Mouse (Mus musculus) mesoderm, embryonic 11.5 days (tissue): ENCODE data around the gene Zfp146.
A peak's percentile ranks its signal among the peaks of the same experiment; 100 is the strongest.
"Not testable (repeated sequence)": the region's sequence is repeated elsewhere in the genome, so short reads cannot be mapped to it uniquely, and the experiment has no call there.

Source experiments
- DNase-seq: peaks from one replicate; pipeline ENCODE4 v3.0.0-alpha.2; 2012; ENCODE audit warnings: low read depth, low spot score

Gene Zfp146

DNA sequence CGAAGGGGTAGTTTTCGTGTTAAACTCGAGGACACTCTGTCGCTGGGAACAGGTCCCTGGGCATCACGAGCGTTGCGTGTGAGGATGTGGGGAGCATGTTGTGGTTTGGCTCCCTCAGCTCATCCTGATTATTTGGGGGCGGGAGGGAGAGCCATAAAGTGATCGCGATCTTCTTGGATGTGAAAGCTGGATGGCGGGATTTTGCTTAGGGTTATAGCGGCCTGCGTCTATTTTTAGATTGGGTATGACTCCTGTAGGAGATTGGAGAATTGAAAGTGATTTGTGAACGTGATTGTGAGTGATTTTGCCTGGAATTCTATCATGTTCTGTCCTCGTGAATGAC lies 47.4 kb downstream of the Zfp146 start:
- peak; percentile 14 for DNase-seq

DNA sequence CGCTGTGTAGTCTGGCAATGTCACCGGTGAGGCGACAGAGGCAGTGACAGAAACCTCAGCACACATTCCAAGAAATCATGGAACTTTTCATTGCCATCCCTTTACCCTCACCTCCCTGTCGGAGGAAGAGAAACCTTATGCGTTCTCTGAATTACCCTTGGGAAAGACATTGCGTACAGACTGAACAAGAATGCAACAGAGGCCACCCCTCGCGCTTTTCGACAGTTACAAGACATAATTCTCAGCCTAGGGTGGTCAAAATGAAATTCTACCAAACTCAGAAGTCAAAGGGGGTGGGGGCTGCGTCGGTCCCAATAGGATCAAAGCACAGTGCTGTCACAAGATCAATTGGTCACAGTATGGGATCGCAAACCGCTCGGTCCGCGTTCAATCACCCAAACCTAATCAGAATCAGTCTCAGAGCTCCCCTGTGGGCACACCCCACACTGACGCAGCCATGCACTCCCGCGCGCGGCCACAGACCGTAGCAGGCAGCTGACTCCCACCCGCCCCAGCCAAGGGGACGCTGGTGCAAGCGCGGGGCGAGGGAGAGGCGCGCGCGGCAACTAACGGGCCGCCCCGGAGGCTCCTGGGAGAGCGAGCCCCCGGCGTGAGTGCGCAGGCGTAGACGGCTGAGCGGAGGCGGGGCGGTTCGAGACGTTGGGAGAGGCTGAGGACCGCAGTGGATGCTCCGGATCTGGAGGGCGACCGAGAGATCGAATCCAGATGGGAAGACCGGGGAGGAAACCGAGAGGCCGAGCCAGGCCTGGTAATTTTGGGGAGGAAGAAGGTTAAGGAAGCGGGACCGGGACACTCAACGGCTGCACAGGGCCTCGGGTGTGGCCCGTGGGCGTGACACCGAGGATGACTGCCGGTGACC lies 48.0 kb downstream of the Zfp146 start, which contains the start of gene Zfp382:
TSS of gene Zfp382 (plus strand) at position 635 of the 880 bp plus-strand sequence.
- peak; percentile 91 for DNase-seq

DNA sequence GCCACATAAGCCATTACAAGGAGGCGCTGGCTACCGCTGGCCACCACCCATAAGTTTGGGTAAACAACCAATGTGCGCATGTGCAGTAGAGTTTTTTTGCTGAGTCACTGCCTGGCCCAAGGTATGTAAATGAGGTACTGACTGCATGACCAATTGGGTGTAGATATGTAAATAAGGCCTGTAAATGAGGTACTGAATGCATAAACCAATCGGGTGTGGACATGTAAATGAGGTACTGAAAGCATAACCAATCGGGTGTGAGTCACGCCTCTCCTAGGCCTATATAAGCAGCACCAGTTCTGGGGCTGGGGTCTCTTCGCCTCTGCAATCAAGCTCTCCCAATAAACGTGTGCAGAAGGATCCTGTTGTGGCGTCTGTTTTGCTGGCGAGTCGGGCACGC lies 51.6 kb downstream of the Zfp146 start:
- DNase-seq: not testable (repeated sequence)

GRCm38 (mm10) chr7:30116076-30116475 lies 53.5 kb downstream of the Zfp146 start:
- no peak for DNase-seq
